Mouse (Mus musculus) adrenal gland, postnatal 4 days (tissue): Measurements from ENCODE around the gene Ctdspl. TPM values are rescaled to one million over a fixed set of nuclear protein-coding genes. Genes with fewer than 3 reads are reported as not detected.

Source experiments
- DNase-seq, 2 experiments: peaks; one replicate each; pipeline ENCODE4 v3.0.0; 2021 to 2022; ENCODE audit warnings: low spot score in 2 of 2, mixed read lengths in 2 of 2
- total RNA-seq, 2 experiments: library from RNA; stranded (reverse); gene quantifications; 2 replicates each; pipeline ENCODE4 v1.2.3; 2021

Ctdspl gene
- total RNA-seq, 2 experiments from 2014 or later = 32.5 to 37.4 TPM

DNA sequence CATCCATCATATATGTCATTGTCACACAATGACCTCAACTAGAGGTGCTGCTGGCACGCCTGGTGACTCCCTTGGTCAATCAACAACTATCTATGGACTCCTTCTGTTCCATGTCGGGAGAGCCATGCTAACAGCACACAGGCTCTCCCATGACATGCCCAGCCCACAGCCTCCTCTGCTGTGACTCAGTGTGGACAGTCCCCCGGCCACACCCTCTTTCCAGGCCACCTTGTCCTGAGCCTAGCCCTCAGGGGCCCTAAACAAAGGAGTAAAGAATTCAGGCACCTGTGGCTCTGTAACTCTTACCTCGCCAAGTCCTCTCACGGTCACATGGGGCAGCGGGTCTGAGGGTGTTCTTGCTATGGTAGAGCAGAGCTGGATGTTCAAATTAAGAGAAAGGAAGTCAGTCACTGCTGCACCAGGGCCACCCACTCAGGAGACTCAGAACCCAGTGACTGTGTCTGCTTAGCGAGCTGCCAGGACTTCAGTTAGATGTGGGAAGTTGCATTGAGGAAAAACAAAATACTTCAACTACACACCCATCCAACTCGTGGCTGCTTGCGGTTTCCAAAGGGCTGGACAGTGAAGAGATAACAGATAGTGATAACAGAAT lies 127.8 kb downstream of the Ctdspl start:
- no peak for DNase-seq

DNA sequence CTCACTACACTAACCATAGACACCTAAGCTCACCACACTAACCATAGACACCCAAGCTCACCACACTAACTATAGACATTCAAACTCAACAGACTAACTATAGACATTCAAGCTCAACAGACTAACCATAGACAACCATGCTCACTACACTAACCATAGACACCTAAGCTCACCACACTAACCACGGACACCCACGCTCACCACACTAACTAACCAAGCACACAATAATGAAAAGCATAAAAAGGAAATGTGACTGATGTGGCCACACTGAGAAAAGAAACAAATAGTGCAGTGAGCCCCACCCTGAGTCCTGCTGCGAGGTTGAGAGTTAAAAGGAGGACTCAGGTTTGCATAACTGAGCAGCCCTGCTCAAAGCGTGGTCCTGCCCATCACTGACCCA lies 129.1 kb downstream of the Ctdspl start:
- DNase-seq = no peak

DNA sequence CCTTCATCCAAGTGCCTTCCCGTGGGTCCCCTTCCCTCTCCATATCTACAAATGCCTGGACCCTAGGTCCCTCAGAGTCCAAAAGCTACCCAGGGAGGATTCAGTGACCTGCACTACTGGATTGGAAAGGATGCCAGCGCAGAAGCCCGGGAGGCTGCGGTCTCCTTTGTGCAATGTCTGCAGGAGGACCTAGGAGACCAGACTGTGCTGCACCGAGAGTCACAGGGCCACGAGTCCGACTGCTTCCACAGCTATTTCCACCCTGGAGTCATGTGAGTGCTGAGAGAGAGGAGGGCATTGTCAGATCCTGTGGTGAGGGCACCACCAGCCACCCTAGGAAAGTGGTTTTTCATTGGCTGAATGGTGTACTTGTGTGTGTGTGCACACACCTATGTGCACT lies 132.0 kb downstream of the Ctdspl start:
- no peak for DNase-seq

DNA sequence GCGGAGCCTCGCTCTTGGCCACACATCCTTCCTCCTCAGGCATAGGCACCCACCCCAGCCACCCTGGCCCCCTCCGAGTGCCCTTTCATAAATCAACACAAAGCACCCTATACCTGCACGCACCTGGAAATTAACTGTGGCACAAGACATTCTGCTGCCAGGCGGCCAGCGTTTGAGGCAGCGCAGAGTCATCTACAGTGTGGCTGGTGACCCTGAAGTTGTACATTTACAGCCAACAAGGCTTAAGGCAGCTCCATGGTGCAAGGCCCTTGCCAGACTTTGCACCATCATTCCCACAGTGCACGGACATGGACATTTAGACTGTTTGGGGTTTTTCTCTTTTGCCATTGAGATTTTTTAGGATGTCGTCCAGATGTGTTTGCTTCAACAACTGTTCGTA lies 134.4 kb downstream of the Ctdspl start:
- no peak for DNase-seq

DNA sequence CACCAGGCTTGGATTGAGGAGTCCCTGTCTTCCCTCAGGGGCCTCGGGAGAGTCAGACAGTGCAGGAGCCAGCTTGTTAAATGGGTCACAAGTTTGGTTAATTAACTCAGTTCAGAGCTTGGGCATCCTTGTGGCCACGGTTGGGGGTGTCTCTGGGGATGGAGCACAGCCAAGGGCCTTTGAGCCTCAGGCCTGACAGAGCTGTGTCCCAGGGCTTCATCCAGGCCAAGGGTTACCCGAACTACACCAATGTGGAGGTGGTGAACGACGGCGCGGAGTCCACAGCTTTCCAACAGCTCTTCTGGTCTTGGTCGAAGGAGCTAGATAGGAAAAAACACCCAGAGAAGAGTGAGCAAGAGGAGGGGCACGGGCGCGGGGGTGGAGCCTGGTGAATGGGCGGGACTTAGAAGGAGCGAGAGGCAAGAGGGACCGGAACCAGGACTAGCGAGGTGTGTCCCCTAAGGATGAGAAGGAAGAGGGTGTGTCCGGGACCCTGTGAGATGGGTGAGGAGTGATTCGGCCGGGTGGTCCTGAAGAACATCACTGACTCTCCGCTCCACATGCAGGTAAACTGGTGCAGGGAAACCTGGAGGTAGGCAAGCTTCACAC lies 136.9 kb downstream of the Ctdspl start:
- DNase-seq = no peak

DNA sequence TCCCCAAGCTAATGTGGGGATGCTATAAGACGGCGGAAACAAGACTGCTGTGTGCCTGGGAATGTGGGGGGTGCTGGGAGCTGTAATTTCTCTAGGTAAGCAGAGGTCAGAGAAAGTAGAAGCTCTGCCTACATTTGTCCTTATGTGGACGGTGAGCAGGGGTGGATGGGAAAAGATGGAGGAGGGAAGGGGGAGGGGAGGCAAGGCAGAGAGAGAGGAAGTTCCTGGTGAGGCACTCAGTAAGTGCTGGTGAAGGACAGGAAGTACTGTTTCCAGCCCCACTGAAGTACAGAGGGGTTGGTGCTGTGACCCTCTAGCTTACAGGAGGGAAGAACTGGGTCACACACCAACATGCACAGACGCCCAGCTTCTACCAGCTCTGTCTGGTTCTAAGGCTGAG lies 138.0 kb downstream of the Ctdspl start:
- DNase-seq = no peak

DNA sequence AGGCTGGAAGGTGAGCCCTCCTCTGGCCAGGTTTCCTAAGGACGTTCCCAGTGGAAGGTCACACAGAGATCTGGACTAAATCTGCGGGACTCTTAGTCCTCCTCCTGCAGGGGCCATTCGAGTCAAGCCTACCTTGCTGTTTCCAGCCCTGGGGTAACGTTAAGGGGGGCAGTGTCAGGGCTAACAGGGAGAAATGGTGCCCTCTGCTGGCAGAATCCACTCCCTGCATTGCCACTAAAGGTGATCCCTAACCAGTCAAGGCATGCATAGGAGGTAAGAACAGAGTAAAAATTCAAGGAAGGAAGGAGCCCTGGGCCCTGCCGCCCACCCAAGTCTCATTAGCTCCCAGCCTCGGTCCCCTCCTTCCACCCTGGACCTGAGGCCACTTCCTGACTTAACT lies 141.3 kb downstream of the Ctdspl start:
- peak; percentile 55 to 56 for DNase-seq

DNA sequence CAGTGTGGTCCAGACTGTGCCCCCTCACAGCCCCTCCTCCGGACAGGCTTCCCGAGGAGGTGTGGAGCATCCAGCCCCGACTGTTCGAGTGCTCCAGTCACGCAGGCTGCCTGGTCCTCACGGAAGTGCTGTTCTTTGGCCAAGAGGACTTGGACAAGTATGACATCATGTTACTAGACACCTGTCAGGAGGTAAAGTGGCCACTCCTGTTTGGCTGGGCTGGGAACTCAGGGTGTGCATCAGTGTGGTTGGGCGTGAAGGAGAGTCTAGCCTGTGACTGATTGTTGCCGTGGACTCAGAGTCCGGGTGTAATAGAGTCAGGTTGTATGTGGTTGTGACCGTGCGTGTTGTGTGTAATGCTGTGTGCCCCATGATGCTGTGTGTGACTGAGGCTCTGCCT lies 142.0 kb downstream of the Ctdspl start:
- DNase-seq = no peak

DNA sequence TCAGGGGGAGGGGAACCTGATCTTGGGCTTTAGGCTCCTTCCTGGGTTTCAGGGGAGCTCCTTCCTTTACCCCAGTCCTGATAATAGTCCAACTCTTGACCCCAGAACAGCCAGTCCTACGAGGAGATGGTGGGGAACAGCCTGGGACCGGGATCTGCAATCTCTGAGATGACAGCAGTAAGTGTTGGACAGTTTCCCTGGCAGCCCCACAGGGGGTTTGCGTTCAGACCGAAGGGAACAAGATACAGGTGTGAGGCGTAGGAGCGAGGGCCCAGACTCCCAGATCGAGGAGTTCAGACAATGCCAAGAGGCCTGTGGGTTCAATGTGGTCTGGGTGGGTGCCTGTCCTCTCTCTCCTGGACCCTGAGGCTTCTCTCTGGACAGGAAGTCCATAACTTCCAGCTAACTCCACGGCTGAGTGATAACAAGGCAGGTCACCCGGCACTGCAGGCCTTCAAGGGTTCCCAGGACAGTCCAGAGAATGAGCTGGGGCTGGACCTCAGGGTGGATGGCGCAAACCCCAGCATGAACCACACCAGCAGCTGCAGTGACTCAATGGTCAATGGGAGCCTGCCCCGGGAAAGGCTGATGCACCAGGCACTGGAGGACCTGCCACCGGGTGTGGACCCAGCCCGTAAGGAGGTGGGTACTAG lies 144.0 kb downstream of the Ctdspl start:
- DNase-seq = no peak

DNA sequence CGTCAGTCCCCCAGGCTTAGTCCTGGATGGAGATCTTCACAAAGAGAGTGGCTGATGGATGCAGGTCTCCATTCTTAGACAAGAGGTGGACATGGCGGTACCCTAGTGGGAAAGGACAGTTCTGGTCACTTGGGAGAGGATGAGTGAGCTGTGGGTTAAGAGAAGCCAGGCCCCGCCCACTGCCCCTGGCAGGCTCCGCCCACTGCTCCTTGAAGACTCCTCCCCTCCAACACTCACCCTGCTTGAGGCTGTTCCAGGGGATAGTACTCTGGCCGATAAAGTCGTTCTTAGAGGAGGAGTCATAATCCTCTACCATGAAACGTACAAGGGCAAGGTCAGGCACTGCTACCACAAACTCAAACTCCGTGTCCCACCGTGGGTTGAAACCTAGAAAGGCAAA lies 145.5 kb downstream of the Ctdspl start:
- no peak for DNase-seq

DNA sequence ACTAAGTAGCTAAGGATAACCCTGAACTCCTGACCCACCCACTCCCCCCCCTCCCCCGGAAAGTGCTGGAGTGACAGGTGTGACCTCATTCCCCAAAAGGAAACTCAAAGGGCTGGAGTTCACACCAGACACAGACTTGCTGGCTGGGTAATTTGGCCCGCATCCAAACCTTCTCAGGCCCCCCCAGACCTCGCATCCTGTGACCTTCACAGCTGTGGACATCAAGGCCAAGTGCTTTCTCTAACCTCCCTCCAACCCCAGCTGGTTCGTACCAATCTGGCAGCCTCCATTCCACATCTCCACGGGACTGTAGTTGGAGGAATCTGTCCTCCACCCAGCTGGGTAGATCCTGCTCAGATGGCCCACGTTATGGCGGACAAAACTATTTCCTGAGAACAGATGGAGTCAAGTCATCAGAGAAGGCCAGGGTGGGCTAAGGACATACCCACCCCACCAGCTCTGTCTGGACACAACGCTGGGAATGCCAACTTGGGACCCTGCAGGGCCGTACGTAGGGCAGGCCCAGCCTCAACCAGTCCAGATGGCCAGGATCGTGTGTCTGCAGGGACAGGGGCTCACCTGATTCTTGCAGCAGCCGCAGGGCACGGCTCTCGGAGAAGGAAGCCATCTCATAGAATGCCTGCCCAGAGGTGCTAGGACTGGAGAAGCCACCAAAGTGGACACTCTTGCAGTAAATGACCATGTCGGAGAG lies 147.1 kb downstream of the Ctdspl start:
- no peak for DNase-seq

DNA sequence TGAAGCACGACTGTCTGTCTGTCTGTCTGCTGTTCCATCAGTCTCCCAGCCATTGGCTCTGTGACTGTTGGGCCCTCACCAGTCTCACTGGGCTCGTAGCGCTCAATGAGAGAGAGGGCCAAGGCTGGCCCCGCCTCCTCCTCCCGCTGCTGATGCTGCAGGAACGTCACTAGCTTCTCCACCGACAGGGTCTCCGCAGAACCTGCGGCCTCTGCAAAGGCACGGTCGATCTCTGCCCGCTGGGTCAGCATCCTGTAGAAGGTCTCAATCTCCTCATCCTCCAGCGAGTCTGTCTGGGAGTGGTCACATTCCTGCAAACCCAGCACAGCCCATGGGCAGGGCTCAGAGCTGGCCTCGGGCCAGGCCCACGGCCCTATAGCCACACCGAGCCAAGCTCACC lies 149.4 kb downstream of the Ctdspl start:
- no peak for DNase-seq

DNA sequence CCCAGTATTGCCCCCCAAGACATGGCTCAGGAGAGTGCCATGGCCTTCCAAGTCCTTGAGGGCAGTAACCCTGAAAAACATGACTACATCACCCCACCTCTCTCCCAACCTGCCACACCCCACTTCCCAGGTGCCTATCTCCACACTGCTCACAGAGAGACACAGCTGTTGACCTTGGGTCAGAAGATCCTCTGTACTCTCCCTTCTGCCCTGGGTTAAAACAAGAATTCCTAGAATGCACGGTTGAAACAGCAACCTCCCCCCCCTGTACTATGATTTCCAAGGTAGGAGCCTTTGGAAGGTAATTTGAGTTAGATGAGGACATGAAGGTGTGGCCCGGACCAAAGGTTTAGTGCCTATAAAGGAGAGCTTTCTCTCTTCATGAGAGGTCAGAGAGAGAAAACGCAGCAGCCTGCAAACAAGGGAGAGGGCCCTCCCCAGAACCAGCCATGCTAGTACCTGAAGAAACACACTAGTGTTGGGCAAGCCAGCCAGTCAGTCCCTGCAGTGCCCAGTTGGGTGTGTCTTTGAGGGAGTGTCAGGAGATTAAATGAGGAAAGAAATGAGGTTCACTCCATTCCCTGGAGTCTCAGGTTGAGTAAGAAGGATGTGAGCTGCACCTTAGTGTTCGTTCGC lies 153.9 kb downstream of the Ctdspl start:
- DNase-seq = no peak

DNA sequence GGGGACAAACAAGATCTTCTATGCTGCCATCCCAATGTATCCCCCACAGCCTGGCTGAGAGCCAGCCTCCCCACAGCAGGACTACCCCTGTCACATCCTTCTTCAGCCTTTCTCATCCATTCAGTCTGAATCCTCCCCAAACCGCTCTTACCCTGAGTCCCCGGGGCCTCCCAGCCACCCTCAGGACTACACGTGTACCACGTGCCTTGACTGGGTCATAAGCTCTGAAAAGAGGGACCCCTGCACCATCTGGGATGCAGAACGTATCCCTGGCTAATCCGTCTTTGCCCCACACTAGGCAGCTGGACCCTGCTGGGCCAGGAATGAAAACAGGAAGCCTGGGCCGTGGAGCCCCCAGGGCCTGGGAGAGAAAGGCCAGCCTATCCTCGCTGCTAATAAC lies 155.8 kb downstream of the Ctdspl start:
- DNase-seq = no peak

DNA sequence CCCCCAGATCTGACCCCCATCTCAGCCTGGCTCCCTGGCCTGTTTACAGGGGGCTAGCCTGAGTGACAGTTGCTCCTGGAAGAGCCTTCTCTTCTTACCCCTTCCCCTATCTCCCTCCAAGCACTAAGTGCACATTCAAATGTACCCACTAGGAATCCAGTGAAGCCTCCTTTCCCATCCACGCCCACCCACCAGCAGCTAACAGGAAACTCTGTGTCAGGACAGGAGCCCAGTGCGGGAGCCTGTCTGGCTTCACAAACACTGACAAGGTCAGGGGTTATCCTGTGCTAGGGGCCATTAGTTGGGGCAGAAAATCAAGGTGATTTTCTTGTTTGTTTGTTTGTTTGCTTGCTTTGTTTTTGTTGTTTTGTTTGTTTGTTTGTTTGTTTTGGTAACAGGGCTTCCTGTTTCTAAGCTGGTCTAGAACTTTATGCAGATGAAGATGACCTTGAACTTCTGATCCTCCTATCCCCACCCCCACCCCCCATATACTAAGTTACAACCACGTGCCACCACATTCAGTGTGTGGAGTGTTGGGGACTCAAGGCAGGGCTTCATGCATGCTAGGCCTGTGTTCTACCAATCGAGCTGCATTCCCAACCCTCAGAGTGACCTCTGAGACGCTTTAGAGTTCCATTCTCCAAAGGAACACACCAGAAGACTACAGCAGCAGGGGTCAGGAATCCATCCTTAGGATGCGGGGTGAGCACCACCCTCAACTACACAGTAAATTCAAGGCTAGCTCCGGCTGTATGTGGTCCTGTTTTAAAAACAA lies 156.6 kb downstream of the Ctdspl start:
- DNase-seq = no peak

DNA sequence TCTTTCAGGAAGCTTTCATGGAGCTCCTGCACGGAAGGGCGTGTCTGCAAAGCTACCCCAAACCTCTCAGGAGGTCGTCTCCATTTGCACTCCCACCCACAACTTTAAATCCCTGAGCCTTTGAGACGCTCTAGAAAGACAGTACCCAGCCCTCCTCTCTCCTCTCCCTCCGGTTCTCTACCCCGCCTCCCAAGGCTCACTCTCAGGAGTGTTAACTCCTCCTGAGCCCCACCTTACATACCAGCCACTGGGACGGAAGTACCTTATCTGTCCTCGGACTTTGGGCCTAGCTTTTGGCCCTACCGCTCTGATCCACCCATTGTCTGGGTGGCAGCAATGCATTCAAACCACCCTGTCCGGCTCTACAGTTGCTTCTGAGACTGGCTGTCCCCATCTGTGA lies 157.7 kb downstream of the Ctdspl start:
- no peak for DNase-seq

DNA sequence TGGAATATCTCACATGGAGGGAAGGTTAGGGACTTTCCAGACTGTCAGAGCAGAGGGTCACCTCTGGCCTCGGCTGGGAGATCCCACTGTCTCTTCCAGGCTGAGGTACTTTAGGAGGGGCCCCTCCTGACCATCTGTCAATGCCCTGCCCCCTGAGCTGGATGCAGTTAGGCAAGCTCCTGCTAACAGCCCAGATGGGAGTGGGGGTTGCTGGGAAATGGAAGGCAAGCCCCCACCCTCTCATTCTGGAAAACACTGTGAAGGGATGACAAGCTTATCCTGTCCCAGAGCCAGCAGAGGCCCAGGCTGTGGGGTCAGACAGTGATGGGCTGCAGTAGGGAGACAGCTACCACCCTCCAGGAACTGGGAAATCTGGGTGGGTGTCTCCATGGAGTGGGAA lies 160.2 kb downstream of the Ctdspl start:
- no peak for DNase-seq

DNA sequence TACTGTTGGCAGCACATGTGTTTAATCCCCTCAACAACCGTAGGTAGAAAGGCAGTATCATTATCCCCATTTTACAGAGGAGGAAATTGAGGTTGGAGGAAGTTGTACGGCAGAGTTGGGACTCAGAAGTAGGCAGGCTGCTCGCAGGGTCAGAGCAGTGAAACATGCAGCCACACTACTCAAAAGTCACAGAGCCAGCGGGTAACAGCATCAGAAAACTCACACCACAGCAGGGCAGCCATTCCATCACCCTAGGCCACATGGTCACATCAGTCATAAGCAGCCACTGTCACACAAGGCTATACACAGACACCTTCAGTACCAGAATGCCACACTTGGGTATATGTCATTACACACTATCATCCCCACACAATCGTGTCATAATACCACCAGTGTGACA lies 161.1 kb downstream of the Ctdspl start:
- no peak for DNase-seq

DNA sequence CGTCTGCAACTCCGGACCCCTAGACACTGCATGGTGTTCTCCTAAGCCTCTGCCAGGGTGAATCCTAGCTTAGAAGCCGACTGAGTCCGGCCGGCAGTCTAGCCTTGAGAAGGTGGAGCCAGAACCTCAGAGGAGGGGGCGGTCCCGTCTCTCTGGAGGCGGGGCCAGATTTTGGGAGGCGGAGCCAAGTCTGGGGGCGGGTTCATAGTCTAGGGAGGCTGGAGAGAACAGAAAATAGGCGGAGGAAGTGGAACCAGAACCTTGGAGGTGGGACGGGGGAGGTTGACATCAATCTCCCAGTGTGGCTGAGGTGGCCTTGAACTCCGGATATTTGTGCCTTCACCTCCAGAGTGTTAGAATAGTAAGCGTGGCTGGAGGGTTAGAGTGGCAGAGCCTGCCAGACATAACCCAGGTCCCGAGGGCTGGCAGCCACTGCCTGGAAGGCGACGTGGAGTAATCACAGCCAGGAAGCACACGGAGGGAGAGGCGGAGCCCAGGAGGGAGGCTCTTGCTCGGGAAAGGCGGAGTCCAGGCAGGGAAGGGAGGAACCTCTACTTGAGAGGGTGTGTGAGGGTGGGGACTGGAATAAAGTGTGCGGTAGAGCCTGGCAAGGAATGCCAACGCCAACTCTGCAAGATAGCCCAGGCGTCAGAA lies 162.0 kb downstream of the Ctdspl start:
- DNase-seq = peak; percentile 90

DNA sequence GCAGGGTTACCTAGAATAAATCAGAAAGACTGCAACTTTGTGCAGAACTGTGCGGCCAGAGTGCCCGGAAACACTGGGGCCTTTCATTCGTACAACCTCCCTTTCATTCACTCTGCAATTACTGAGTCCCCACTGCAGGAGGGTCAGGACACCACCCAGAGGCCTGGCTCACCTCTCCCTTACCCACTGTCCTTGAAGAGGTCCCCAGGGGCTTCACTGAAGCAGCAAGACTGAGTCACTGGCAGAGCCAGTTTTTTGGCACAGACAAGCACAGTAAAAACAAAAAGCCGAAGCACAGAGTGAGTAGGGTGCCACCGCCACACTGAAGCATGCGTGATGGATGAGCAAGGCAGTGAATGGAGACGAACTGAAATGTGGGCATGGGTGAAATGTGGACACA lies 163.2 kb downstream of the Ctdspl start:
- no peak for DNase-seq

DNA sequence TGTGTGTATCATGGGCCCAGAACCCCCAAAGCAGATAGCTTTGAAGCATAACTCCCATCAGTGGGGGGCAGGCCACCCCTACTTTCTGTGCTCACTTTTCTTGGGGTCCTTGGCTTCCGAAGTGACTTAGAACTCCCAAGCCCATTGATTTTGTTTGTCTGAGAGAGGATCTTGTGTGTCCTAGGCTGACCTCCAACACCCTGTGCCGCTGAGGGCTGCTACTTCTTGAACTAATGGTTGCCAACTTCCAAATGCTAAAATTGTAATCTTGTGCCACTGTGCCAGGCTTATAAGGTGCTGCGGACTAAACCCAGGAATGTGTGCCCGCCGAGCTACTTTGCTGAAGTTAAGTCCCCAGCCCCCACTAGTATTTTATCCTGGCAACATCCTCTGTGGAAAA lies 164.2 kb downstream of the Ctdspl start:
- DNase-seq = no peak
